ENCODE assay signal across 16 mouse cellular contexts in genomic region chr16:95349344-95349743, GRCm38 (mm10).
"Had no signal": no experiment of that assay in that cellular context is flagged by ENCODE, and none has a peak within 500 bp of the region (broad histone marks: within the 10 kb centered on the region; RNA-seq: fewer than 3 reads in every experiment).

No protein-coding gene starts in this region.

- H3K4me2 ChIP-seq: kidney, embryonic 15.5 days; limb, embryonic 12.5 days; lung, embryonic 14.5 days; midbrain, embryonic 11.5 days; midbrain, embryonic 15.5 days; neural tube, embryonic 12.5 days had no signal

- DNase-seq: kidney, adult 2 months; kidney, postnatal 14 days; layer of hippocampus, postnatal 36 days; lung, embryonic 14.5 days; lung, postnatal 14 days; retina, postnatal 1 day; right cerebral cortex, postnatal 4 days; spleen, adult 18-20 months; thymus, adult 18-20 months; thymus, postnatal 14 days had no signal

- H3K27me3 ChIP-seq: kidney, embryonic 15.5 days; midbrain, embryonic 15.5 days; neural tube, embryonic 12.5 days had no signal

- H3K9ac ChIP-seq: kidney, embryonic 15.5 days; limb, embryonic 12.5 days; lung, embryonic 14.5 days; midbrain, embryonic 15.5 days; neural tube, embryonic 12.5 days had no signal

- H3K4me3 ChIP-seq: kidney, embryonic 15.5 days; limb, embryonic 12.5 days; midbrain, embryonic 15.5 days; neural tube, embryonic 12.5 days had no signal

- H3K27ac ChIP-seq: kidney, embryonic 15.5 days; limb, embryonic 12.5 days; midbrain, embryonic 15.5 days; neural tube, embryonic 12.5 days had no signal

- H3K36me3 ChIP-seq: kidney, embryonic 15.5 days; limb, embryonic 12.5 days; midbrain, embryonic 15.5 days; neural tube, embryonic 12.5 days had no signal

- ATAC-seq: intestine, embryonic 16.5 days; midbrain, embryonic 15.5 days had no signal

- H3K9me3 ChIP-seq: kidney, embryonic 15.5 days; limb, embryonic 12.5 days; midbrain, embryonic 15.5 days; neural tube, embryonic 12.5 days had no signal

- H3K4me1 ChIP-seq: neural tube, embryonic 12.5 days had no signal
